In genomic region chr6:119479343-119479875, GRCm38 (mm10) we compare ENCODE assay signal across 8 mouse cellular contexts. TPM values are rescaled to one million over a fixed set of nuclear protein-coding genes. Genes with fewer than 3 reads are reported as not detected.
DNase-seq lines count a peak whose midpoint lies in the region; ATAC-seq and TF ChIP-seq lines count a peak whose summit lies in the region.

Fbxl14 (plus strand) TSS chr6:119479668.

- TF ChIP-seq CTCF in cortical plate, adult 2 months (IDR thresholded peaks at IDR 0.05; ENCODE audit: extremely low read depth, insufficient read depth, low read length): no peak
- TF ChIP-seq CTCF in kidney, postnatal 0 days (IDR thresholded peaks at IDR 0.05; ENCODE audit: low read depth): no peak

- H3K27ac ChIP-seq in cortical plate, adult 2 months (ENCODE audit: insufficient read depth, low read length): peak within 1 kb of the TSS; percentile 99
- peak within 1 kb of the TSS; percentile 99 for H3K27ac ChIP-seq in kidney, postnatal 0 days
- peak within 1 kb of the TSS; percentile 91 for H3K27ac ChIP-seq in liver, embryonic 12.5 days
- peak within 1 kb of the TSS; percentile 100 for H3K27ac ChIP-seq in neural tube, embryonic 14.5 days (ENCODE audit: low read depth, low read length)

- no peaks in the 10 kb centered on the region; the same call in 1 of the 2 replicates for H3K36me3 ChIP-seq in kidney, postnatal 0 days (ENCODE audit: insufficient read depth, low read length)
- peaks cover 26% of the 10 kb centered on the region for H3K36me3 ChIP-seq in liver, embryonic 12.5 days
- H3K36me3 ChIP-seq in neural tube, embryonic 14.5 days (ENCODE audit: control insufficient read depth, insufficient read depth, low read length): peaks cover 7% of the 10 kb centered on the region; the same call in 1 of the 2 replicates

- no peaks in the 10 kb centered on the region for H3K9me3 ChIP-seq in kidney, postnatal 0 days (replicated peaks; ENCODE audit: low read length)
- no peaks in the 10 kb centered on the region for H3K9me3 ChIP-seq in liver, embryonic 12.5 days (replicated peaks)
- H3K9me3 ChIP-seq in neural tube, embryonic 14.5 days (ENCODE audit: control insufficient read depth, low read length): no peaks in the 10 kb centered on the region

- H3K4me1 ChIP-seq in cortical plate, adult 2 months (ENCODE audit: control insufficient read depth, insufficient read depth, low read length): peaks cover 10% of the 10 kb centered on the region
- peaks cover 16% of the 10 kb centered on the region; the same call in 1 of the 2 replicates for H3K4me1 ChIP-seq in kidney, postnatal 0 days (replicated peaks; ENCODE audit: insufficient read depth, low read length)
- H3K4me1 ChIP-seq in liver, embryonic 12.5 days: peaks cover 68% of the 10 kb centered on the region
- peaks cover 28% of the 10 kb centered on the region for H3K4me1 ChIP-seq in neural tube, embryonic 14.5 days (ENCODE audit: control insufficient read depth, insufficient read depth, low read length)

- TF ChIP-seq POLR2A in cortical plate, adult 2 months (IDR thresholded peaks at IDR 0.05; ENCODE audit: extremely low read depth, insufficient read depth, low read length): no peak

- 0% methylated on average over 63 of the region's 101 CpGs for WGBS in kidney, postnatal 0 days
- 0% methylated on average over 67 of the region's 101 CpGs for WGBS in liver, embryonic 12.5 days (ENCODE audit: insufficient replicate concordance)
- 0% methylated on average over 34 of the region's 101 CpGs for WGBS in neural tube, embryonic 14.5 days

- peak; percentile 67 to 72 for DNase-seq in spleen, postnatal 36 days (ENCODE audit: low spot score in 2 of 2)
- no peak for DNase-seq in spleen, adult 12 weeks (ENCODE audit: low spot score)
- no peak for DNase-seq in heart, adult 8-10 months (ENCODE audit: low spot score)
- DNase-seq in kidney, postnatal 0 days (ENCODE audit: low spot score): peak; percentile 70
- no peak for DNase-seq in right cerebral cortex, postnatal 4 days

- peak within 1 kb of the TSS; percentile 93 for H3K4me3 ChIP-seq in cortical plate, adult 2 months (ENCODE audit: insufficient read depth, low read length)
- peak within 1 kb of the TSS; percentile 69 for H3K4me3 ChIP-seq in kidney, postnatal 0 days (replicated peaks; ENCODE audit: low read depth, low read length)
- peak within 1 kb of the TSS; percentile 85 for H3K4me3 ChIP-seq in liver, embryonic 12.5 days
- H3K4me3 ChIP-seq in neural tube, embryonic 14.5 days (ENCODE audit: low read depth, low read length): peak within 1 kb of the TSS; percentile 82

- peak within 1 kb of the TSS; percentile 94 for H3K9ac ChIP-seq in kidney, postnatal 0 days (ENCODE audit: low read depth, low read length)
- H3K9ac ChIP-seq in liver, embryonic 12.5 days: peak within 1 kb of the TSS; percentile 86
- H3K9ac ChIP-seq in neural tube, embryonic 14.5 days (replicated peaks; ENCODE audit: low read depth, low read length): peak within 1 kb of the TSS; percentile 93

- peak; percentile 80 for ATAC-seq in kidney, postnatal 0 days (replicated peaks; ENCODE audit: low FRiP score, low read depth)
- ATAC-seq in liver, embryonic 12.5 days: peak; percentile 80
- peak; percentile 86 for ATAC-seq in neural tube, embryonic 14.5 days (ENCODE audit: low read depth)

- H3K27me3 ChIP-seq in kidney, postnatal 0 days (ENCODE audit: insufficient read depth, low read length): no peaks in the 10 kb centered on the region
- H3K27me3 ChIP-seq in liver, embryonic 12.5 days (replicated peaks): no peaks in the 10 kb centered on the region
- no peaks in the 10 kb centered on the region for H3K27me3 ChIP-seq in neural tube, embryonic 14.5 days (ENCODE audit: control insufficient read depth, insufficient read depth, low read length)

- peak within 1 kb of the TSS; percentile 87 for H3K4me2 ChIP-seq in kidney, postnatal 0 days (ENCODE audit: low read length)
- H3K4me2 ChIP-seq in liver, embryonic 12.5 days: peak within 1 kb of the TSS; percentile 99
- H3K4me2 ChIP-seq in neural tube, embryonic 14.5 days (ENCODE audit: low read depth, low read length): peak within 1 kb of the TSS; percentile 100

RNA-seq across cellular contexts. Expression of gene Fbxl14, which starts in this region (rescaled TPM):
- polyA plus RNA-seq in cortical plate, adult 2 months (2012; rRNA removed): 29.0 and 29.4 TPM in 2 replicates
- total RNA-seq in heart, adult 8-10 months (2022): 10 to 100 TPM; 14.7 to 18.1 (median 16.2) TPM
- 5.1 and 5.3 TPM in 2 replicates for polyA plus RNA-seq in kidney, postnatal 0 days (2015; fragmentation: Nextera tagmentation; extraction: Ambion mirVana)
- polyA plus RNA-seq in liver, embryonic 12.5 days (2016; fragmentation: Nextera tagmentation; extraction: Ambion mirVana): 3.2 and 3.4 TPM in 2 replicates
- polyA plus RNA-seq in neural tube, embryonic 14.5 days (2014; fragmentation: Nextera tagmentation; extraction: Ambion mirVana): 3.5 and 3.8 TPM in 2 replicates

Comparison
In these comparisons a context has a peak if more than half of its experiments do, and no peak if none do; other contexts are left out.
1. DNase-seq: peak in spleen, postnatal 36 days (2 of 2) and kidney, postnatal 0 days (single experiment); none in spleen, adult 12 weeks (single experiment), heart, adult 8-10 months (single experiment) and right cerebral cortex, postnatal 4 days (single experiment).
2. Peak in every context shown above with its lines, with median percentiles within 50 percentile points of each other: H3K27ac ChIP-seq, H3K4me3 ChIP-seq, ATAC-seq, H3K4me2 ChIP-seq and H3K9ac ChIP-seq.